Mouse (Mus musculus) layer of hippocampus, postnatal 36 days (tissue): ENCODE data around the gene Qsox1. TPM values are rescaled to one million over a fixed set of nuclear protein-coding genes. Genes with fewer than 3 reads are reported as not detected.

ENCODE experiments used
- DNase-seq, 2 experiments: peaks; one replicate each; pipeline ENCODE4 v3.0.0; 2022
- total RNA-seq, 2 experiments: library from RNA; stranded (reverse); gene quantifications; 2 replicates each; pipeline ENCODE4 v1.2.3; 2021

Gene Qsox1
- total RNA-seq, 2 experiments from 2014 or later = 28.0 to 30.4 TPM

- no peak for DNase-seq
Measured at GRCm38 (mm10) chr1:155747011-155747410, 65.7 kb downstream of the Qsox1 start.

- DNase-seq = no peak
Measured at GRCm38 (mm10) chr1:155742411-155743363, 70.0 kb downstream of the Qsox1 start.

GRCm38 (mm10) chr1:155741988-155742387, 70.7 kb downstream of the Qsox1 start:
- DNase-seq = no peak

GRCm38 (mm10) chr1:155741378-155741945, 71.2 kb downstream of the Qsox1 start:
- DNase-seq = no peak

GRCm38 (mm10) chr1:155740622-155741377, 71.9 kb downstream of the Qsox1 start:
- DNase-seq = no peak

- DNase-seq = no peak
Measured at GRCm38 (mm10) chr1:155737809-155738383, 74.8 kb downstream of the Qsox1 start.

GRCm38 (mm10) chr1:155737017-155737808, 75.5 kb downstream of the Qsox1 start:
- no peak for DNase-seq

- DNase-seq = no peak
Measured at GRCm38 (mm10) chr1:155736096-155736825, 76.4 kb downstream of the Qsox1 start.

GRCm38 (mm10) chr1:155731156-155731555, 81.5 kb downstream of the Qsox1 start:
- DNase-seq = no peak

- no peak for DNase-seq
Measured at GRCm38 (mm10) chr1:155729113-155729795, 83.4 kb downstream of the Qsox1 start.

GRCm38 (mm10) chr1:155727830-155728229, 84.9 kb downstream of the Qsox1 start:
- no peak for DNase-seq

Other genes with a start within 250 kb of the Qsox1 start
- gene Lhx4, start 61.2 kb downstream of the Qsox1 start, total RNA-seq = not detected
- 10 to 100 TPM; 47.4 to 51.9 TPM for gene Cep350, start 160.4 kb upstream of the Qsox1 start, total RNA-seq
- 10 to 100 TPM; 54.7 to 63.6 TPM for gene Tor1aip2, start 222.5 kb upstream of the Qsox1 start, total RNA-seq
- gene Tor1aip1, start 223.6 kb upstream of the Qsox1 start, total RNA-seq = 10 to 100 TPM; 33.6 to 34.8 TPM